Mouse (Mus musculus) megakaryocyte, embryonic 14.5 days (primary cell): ENCODE results near the gene Slc9a3r2.

Experiments
- FLI1 ChIP-seq: IDR thresholded peaks from 2 replicates; pipeline ENCODE4 v1.6.1; 2012; ENCODE audit warnings: low read length, inconsistent platforms, mixed read lengths
- GATA1 ChIP-seq: IDR thresholded peaks from 3 replicates; pipeline ENCODE4 v1.6.1; 2012; ENCODE audit warnings: mixed read lengths, low read length, inconsistent platforms, borderline replicate concordance

DNA sequence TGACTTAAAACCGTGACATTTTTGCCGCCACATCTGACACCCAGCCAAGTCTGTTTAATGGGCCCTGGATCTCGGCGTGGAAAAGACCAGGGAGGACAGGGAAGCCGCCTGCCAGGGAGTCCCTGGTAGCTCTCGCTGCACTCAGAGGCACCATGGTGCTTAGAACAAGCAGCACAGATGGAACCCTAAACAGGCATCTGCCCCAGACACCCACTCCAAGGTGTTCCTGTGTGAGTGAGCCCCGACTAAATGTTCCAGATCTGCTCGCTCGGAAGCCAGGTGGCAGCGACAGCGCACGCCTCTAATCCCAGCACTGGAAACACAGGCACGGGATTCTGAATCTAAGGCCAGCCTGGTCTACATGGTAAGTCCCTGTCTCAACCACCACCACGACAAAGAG is 20.1 kb downstream of the Slc9a3r2 start:
- TF ChIP-seq GATA1 (no peak), FLI1 (no peak)
